ENCODE assay signal across 9 mouse cellular contexts in the genomic region with DNA sequence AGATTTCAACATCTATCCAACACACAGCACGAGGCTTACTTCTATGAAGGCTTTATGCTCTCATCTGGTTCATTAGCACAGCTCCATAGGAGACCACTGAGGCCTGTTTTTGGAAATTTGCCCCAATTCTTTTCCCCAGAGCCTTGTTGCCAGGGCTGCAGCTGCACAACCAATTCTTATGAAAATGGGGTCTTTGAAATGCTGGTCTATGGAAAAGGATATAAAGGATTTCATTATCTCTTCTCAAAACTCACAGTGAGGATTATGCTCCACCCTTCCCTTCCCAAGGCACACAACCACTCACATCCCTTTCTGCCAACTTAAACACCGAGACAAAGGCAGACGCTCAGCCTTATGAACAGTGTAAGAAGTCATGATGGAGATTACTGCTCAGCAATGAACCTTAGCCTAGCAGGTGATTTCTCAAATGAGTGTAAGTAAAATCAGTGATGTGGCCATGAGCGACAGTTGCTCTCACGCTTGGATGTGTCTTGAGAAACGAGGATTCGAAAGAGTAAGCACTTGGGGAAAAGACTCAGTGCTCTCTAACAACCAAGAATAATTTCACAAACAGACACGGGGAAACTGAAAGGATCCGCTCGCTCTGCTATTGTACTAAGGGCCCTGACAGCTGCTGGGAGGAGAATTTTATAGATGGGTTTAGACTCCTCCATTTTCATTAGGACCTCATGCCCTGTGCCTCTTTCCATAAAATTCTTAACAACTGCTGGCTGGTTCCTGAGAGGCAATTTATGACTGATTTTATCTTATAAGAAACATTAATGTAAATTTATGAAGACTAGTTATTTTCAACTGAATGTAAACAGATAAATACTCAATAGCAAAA. TPM values are rescaled to one million over a fixed set of nuclear protein-coding genes. Genes with fewer than 3 reads are reported as not detected.
DNase-seq lines count a peak whose midpoint lies in the region; ATAC-seq lines count a peak whose summit lies in the region.
"Had no signal": no experiment of that assay in that cellular context is flagged by ENCODE, and none has a peak within 500 bp of the region (broad histone marks: within the 10 kb centered on the region; RNA-seq: fewer than 3 reads in every experiment).

No protein-coding gene starts in this region.

- H3K4me3 ChIP-seq in hindbrain, embryonic 13.5 days = no peak overlapping the region
- no peak overlapping the region for H3K4me3 ChIP-seq in midbrain, embryonic 13.5 days (replicated peaks)

- 0 out of 2 replicates have a peak overlapping the region, but pooled peaks have one; percentile 3 for H3K9ac ChIP-seq in hindbrain, embryonic 13.5 days
- 0 out of 2 replicates have a peak overlapping the region, but pooled peaks have one; percentile 17 for H3K9ac ChIP-seq in midbrain, embryonic 13.5 days (replicated peaks)

- peak overlapping the region; percentile 34 for H3K4me2 ChIP-seq in hindbrain, embryonic 13.5 days
- peak overlapping the region; percentile 36 for H3K4me2 ChIP-seq in midbrain, embryonic 13.5 days (replicated peaks)

- H3K27me3 ChIP-seq in hindbrain, embryonic 13.5 days = no peaks in the 10 kb centered on the region
- H3K27me3 ChIP-seq in midbrain, embryonic 13.5 days = no peaks in the 10 kb centered on the region

- peak; percentile 89 for ATAC-seq in hindbrain, embryonic 13.5 days (ENCODE audit: low FRiP score)
- peak; percentile 94 for ATAC-seq in midbrain, embryonic 13.5 days

- DNase-seq in cerebellum, postnatal 14 days = peak; percentile 26 to 29
- DNase-seq in cerebellum, adult 18-20 months = no peak
- peak; percentile 64 for DNase-seq in embryo, embryonic 10 days (ENCODE audit: low spot score)
- DNase-seq in adrenal gland, postnatal 36 days = no peak
- DNase-seq in kidney, adult 11 months = no peak
- no peak for DNase-seq in lung, adult 18-20 months
- DNase-seq: B cell, adult 2 months had no signal

- peak overlapping the region; percentile 93 for H3K27ac ChIP-seq in hindbrain, embryonic 13.5 days
- peak overlapping the region; percentile 93 for H3K27ac ChIP-seq in midbrain, embryonic 13.5 days

- WGBS in hindbrain, embryonic 13.5 days = 17% methylated on average over 10 of the region's 10 CpGs
- WGBS in midbrain, embryonic 13.5 days = 5% methylated on average over 10 of the region's 10 CpGs

- peaks cover 49% of the 10 kb centered on the region for H3K4me1 ChIP-seq in hindbrain, embryonic 13.5 days (replicated peaks)
- H3K4me1 ChIP-seq in midbrain, embryonic 13.5 days (replicated peaks) = peaks cover 57% of the 10 kb centered on the region

- H3K9me3 ChIP-seq in hindbrain, embryonic 13.5 days = no peaks in the 10 kb centered on the region
- no peaks in the 10 kb centered on the region for H3K9me3 ChIP-seq in midbrain, embryonic 13.5 days

- H3K36me3 ChIP-seq in hindbrain, embryonic 13.5 days = peaks cover 7% of the 10 kb centered on the region
- peaks cover 7% of the 10 kb centered on the region for H3K36me3 ChIP-seq in midbrain, embryonic 13.5 days

RNA-seq across cellular contexts. Expression of gene Cdc42se2, which starts 33.0 kb away (rescaled TPM):
- polyA plus RNA-seq in hindbrain, embryonic 13.5 days (2015; fragmentation: Nextera tagmentation; extraction: Ambion mirVana) = 162 and 164 TPM in 2 replicates
- polyA plus RNA-seq in midbrain, embryonic 13.5 days (2015; fragmentation: Nextera tagmentation; extraction: Ambion mirVana) = 205 and 209 TPM in 2 replicates
- 10 to 100 TPM; 20.5 to 24.5 TPM for total RNA-seq in adrenal gland, postnatal 36 days (2021)

Comparison
In these comparisons a context has a peak if more than half of its experiments do, and no peak if none do; other contexts are left out.
1. DNase-seq: peak in cerebellum, postnatal 14 days (2 of 2) and embryo, embryonic 10 days (single experiment); none in cerebellum, adult 18-20 months (0 of 2), adrenal gland, postnatal 36 days (0 of 2), kidney, adult 11 months (single experiment) and lung, adult 18-20 months (0 of 2).